Mouse (Mus musculus): Measurements from ENCODE around the gene Scarf1. TPM values are rescaled to one million over a fixed set of nuclear protein-coding genes. Genes with fewer than 3 reads are reported as not detected.

Gene Scarf1
- polyA plus RNA-seq, 1 experiment from 2014 or later, result 4.5 TPM

DNA sequence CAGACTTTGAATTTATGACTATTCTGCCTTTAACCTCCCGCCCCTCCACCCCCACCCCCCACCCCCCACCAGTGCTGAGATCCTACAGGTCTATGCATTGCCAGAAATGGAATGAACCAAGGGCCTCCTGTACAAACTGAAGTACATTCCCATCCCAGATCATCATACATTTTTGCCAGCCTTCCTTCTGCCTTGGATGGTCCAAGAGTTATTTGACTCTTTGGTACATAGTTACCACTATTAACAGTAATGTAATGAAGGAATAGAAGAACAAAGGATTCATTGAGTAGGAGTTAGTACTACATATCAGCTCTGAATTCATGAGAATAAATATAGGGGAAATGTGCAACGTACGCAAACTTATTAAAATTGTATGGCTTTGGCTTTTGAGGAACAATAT is 27.1 kb upstream of the Scarf1 start:
- WGBS, result 24% methylated on average over 3 of the region's 3 CpGs
- peak overlapping the region; percentile 52 for H3K4me2 ChIP-seq
- no peaks in the 10 kb centered on the region; the same call in 1 of the 2 replicates for H3K27me3 ChIP-seq
- peak overlapping the region; percentile 90 for H3K4me3 ChIP-seq
- H3K27ac ChIP-seq (replicated peaks), result peak overlapping the region; percentile 50; the same call in 1 of the 2 replicates
- H3K4me1 ChIP-seq (replicated peaks), result peaks cover 13% of the 10 kb centered on the region
- ATAC-seq (ENCODE audit: low FRiP score, low read depth), result peak; percentile 59
- no peaks in the 10 kb centered on the region for H3K9me3 ChIP-seq
- H3K9ac ChIP-seq, result no peak overlapping the region
- H3K36me3 ChIP-seq, result peaks cover 20% of the 10 kb centered on the region

DNA sequence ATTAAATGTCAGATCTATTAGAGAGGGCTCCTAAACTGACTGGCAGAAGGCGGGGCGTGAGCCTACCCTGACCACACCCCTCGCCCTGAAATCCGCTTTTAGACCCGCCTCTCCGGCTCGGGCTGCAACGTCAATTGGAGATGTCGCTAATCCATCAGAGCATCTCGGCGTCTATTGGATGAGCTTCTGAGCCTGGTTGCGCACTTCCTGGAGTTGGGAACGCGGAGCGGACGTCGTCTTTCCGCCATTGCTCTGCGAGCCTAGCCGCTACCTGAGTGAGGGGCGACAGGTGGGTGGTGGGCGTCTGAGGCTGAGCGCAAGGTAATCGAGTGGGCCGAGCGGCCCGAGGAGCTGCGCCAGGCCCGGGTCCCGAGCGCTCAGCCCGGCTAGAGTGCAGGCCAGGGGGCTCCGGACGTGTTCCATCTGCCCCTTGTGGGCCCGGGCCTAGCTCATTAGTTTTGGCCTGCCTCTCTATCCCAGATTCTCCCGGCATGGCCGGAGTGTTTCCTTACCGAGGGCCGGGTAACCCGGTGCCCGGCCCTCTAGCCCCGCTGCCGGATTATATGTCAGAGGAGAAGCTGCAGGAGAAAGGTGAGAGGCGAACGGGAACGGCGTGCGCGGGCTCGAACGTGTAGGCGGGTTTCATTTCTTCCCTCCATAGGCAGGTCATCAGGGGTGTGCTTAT is 26.6 kb upstream of the Scarf1 start, which contains the start of gene Prpf8:
Gene Prpf8 (plus strand): TSS at position 216 of the 685 bp plus-strand sequence.
- under 1% methylated on average over 51 of the region's 52 CpGs for WGBS
- Histone ChIP-seq H3K4me3 (peak within 1 kb of the TSS; percentile 90), H3K4me2 (peak within 1 kb of the TSS; percentile 94), H3K27ac (replicated peaks) (peak within 1 kb of the TSS; percentile 79), H3K9ac (peak within 1 kb of the TSS; percentile 78), H3K4me1 (replicated peaks) (peaks cover 13% of the 10 kb centered on the region), H3K36me3 (peaks cover 26% of the 10 kb centered on the region), H3K9me3 (no peaks in the 10 kb centered on the region), H3K27me3 (no peaks in the 10 kb centered on the region; the same call in 1 of the 2 replicates)
- ATAC-seq (ENCODE audit: low FRiP score, low read depth), result peak; percentile 100

DNA sequence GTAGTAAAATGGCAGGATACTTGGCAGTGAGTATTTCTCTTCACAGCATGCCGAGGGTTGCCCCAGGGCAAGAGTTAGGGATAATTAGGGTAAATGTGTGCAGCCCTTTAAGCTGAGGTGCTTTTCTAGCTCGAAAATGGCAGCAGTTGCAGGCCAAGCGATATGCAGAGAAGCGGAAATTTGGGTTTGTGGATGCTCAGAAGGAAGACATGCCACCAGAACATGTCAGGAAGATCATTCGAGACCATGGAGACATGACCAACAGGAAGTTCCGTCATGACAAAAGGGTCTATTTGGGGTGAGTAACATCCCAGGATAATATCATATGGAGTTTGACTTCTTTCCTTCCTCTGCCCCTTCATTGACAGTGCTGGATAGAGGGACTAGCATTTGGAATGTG is 25.8 kb upstream of the Scarf1 start:
- H3K36me3 ChIP-seq, result peaks cover 33% of the 10 kb centered on the region
- no peaks in the 10 kb centered on the region; the same call in 1 of the 2 replicates for H3K27me3 ChIP-seq
- H3K9me3 ChIP-seq, result no peaks in the 10 kb centered on the region
- H3K9ac ChIP-seq, result peak overlapping the region; percentile 78
- peak overlapping the region; percentile 90 for H3K4me3 ChIP-seq
- peaks cover 13% of the 10 kb centered on the region for H3K4me1 ChIP-seq (replicated peaks)
- H3K4me2 ChIP-seq, result peak overlapping the region; percentile 94
- peak overlapping the region; percentile 79; the same call in 1 of the 2 replicates for H3K27ac ChIP-seq (replicated peaks)
- 54% methylated on average over 6 of the region's 6 CpGs for WGBS
- ATAC-seq (ENCODE audit: low FRiP score, low read depth), result no peak

DNA sequence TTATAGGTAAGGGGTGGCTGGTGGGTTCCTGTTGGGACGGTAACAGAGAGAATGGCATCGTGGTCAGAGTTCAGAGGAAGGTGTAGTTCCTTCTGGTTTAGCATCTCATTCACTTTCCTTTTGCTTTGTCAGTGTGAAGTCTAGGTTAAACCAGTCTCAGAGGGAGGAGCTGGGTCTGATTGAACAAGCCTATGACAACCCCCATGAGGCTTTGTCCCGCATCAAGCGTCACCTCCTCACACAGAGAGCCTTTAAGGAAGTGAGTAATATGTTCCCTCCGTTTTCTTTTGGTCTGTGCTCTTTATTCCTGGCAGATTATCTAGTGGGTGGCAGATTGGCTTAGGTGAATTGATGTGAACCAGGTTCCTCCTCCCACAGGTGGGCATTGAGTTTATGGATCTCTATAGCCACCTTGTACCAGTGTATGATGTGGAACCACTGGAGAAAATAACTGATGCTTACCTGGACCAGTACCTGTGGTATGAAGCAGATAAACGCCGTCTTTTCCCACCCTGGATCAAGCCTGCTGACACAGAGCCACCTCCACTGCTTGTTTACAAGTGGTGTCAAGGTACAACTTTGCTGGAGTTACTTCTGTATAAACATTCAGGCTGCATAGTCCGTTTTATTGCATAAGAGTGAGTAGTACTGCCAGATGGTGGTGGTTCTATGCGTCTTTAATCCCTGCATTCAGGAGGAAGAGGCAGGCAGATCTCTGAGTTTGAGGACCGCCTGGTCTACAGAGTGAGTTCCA is 18.9 kb upstream of the Scarf1 start:
- Histone ChIP-seq H3K4me3 (no peak overlapping the region), H3K27me3 (no peaks in the 10 kb centered on the region), H3K36me3 (peaks cover 100% of the 10 kb centered on the region), H3K4me1 (replicated peaks) (no peaks in the 10 kb centered on the region), H3K9ac (no peak overlapping the region), H3K9me3 (no peaks in the 10 kb centered on the region), H3K4me2 (no peak overlapping the region), H3K27ac (replicated peaks) (no peak overlapping the region)
- no peak for ATAC-seq (ENCODE audit: low FRiP score, low read depth)
- WGBS, result 92% methylated on average over 10 of the region's 10 CpGs

DNA sequence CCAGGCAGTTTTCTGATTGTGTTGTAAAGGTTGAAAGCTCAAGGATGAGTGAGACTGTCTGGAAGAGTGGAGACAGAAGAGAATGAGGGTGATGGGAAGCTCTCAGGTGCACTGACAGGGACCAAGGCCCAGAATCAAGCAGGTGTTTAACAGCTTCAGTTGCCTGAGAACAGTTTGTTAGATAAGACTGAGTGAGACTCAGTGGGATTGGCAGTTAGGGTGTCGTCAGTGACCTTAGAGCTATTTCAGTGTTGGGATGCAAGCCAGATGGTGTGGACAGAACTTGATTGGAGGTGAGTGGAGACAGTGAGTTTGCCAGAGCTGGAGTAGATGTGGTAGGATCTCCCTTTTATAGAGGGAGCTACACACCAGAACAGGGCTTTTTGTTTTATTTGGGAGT is 15.2 kb upstream of the Scarf1 start:
- Histone ChIP-seq H3K4me2 (no peak overlapping the region), H3K9me3 (no peaks in the 10 kb centered on the region), H3K9ac (no peak overlapping the region), H3K4me3 (no peak overlapping the region), H3K27me3 (no peaks in the 10 kb centered on the region), H3K4me1 (replicated peaks) (no peaks in the 10 kb centered on the region), H3K27ac (replicated peaks) (no peak overlapping the region), H3K36me3 (peaks cover 99% of the 10 kb centered on the region)
- WGBS, result 83% methylated on average over 1 of the region's 1 CpGs
- ATAC-seq (ENCODE audit: low FRiP score, low read depth), result no peak

DNA sequence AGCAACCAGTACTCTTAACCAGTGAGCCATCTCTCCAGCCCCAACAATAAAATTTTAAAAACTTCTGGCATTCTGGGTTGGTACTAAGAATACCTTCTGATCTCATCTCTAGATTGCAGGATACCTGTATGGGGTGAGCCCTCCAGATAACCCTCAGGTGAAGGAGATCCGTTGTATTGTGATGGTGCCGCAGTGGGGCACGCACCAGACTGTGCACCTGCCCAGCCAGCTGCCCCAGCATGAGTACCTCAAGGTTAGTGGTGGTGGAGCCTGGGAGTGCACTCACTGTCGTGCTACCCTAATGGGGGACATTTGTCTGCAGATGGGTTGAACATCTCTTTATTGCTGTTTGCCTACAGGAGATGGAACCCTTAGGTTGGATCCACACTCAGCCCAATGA is 5.2 kb upstream of the Scarf1 start:
- peaks cover 60% of the 10 kb centered on the region for H3K36me3 ChIP-seq
- H3K4me2 ChIP-seq, result no peak overlapping the region
- no peaks in the 10 kb centered on the region for H3K9me3 ChIP-seq
- H3K4me1 ChIP-seq (replicated peaks), result peaks cover 20% of the 10 kb centered on the region
- no peak overlapping the region for H3K9ac ChIP-seq
- no peak for ATAC-seq (ENCODE audit: low FRiP score, low read depth)
- no peak overlapping the region for H3K27ac ChIP-seq (replicated peaks)
- H3K4me3 ChIP-seq, result no peak overlapping the region
- 98% methylated on average over 4 of the region's 4 CpGs for WGBS
- H3K27me3 ChIP-seq, result no peaks in the 10 kb centered on the region

DNA sequence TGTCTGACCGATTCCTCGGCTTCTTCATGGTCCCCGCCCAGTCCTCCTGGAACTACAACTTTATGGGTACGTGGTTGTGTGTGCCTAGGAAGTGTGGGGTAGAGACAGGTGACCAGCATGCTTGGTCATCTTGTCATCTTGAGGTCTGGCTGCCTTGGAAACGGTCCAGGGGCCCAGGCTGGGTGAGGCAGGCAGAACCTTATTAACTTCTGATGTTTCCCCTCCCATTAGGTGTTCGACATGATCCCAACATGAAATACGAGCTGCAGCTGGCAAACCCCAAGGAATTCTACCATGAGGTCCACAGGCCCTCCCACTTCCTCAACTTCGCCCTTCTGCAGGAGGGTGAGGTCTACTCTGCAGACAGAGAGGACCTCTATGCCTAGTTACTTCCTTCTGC is 4.4 kb upstream of the Scarf1 start:
- H3K9ac ChIP-seq, result no peak overlapping the region
- no peak for ATAC-seq (ENCODE audit: low FRiP score, low read depth)
- no peak overlapping the region for H3K4me2 ChIP-seq
- no peak overlapping the region for H3K27ac ChIP-seq (replicated peaks)
- H3K27me3 ChIP-seq, result no peaks in the 10 kb centered on the region
- peaks cover 53% of the 10 kb centered on the region for H3K36me3 ChIP-seq
- H3K4me1 ChIP-seq (replicated peaks), result peaks cover 20% of the 10 kb centered on the region
- no peak overlapping the region for H3K4me3 ChIP-seq
- no peaks in the 10 kb centered on the region for H3K9me3 ChIP-seq
- WGBS, result 77% methylated on average over 8 of the region's 8 CpGs

DNA sequence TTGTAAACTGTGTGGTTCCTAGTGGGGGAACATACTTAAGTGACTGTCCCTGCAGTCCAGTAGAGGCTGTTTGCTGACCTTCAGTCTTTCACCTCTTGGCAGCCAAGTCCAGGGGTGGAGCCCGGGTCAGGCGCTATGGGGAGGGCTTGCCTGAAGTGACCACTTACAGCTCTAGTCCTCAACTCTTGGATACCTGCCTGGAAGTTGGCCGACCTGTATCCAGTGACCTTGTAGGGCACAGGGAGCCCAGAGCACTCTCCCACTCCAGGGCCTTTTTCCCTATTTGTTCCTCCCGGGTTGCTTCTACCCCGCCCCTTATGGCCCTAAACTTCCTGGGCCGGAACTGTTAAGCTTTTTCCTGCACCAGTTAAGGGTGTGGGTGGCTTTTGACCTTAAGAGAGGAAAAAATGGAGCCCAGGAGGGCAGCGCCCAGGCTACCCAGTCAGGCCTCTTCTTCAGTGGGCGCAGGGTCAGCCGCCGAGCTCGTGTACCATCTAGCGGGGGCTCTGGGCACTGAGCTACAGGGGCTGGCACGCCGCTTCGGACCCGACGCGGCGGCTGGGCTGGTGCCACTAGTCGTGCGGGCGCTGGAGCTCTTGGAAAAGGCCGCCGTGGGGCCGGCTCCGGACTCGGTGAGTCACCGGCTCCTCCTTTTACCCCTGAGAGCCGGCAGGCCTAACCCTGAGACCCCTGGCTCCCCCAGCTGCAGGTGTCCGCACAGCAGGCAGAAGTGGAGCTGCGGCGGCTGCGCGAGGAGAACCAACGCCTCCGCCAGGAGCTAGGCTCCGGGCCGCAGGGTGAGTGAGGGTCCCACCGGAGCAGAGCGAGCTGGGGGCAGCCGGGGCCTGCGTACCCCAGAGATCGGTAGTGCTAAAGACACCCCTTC is 3.4 kb upstream of the Scarf1 start, which contains the start of gene Rilp:
Gene Rilp (plus strand): TSS at position 354 of the 886 bp plus-strand sequence.
- Histone ChIP-seq H3K9ac (peak within 1 kb of the TSS; percentile 42), H3K27ac (replicated peaks) (peak within 1 kb of the TSS; percentile 79), H3K4me3 (peak within 1 kb of the TSS; percentile 52), H3K36me3 (peaks cover 42% of the 10 kb centered on the region), H3K27me3 (no peaks in the 10 kb centered on the region), H3K4me2 (peak within 1 kb of the TSS; percentile 92), H3K9me3 (no peaks in the 10 kb centered on the region), H3K4me1 (replicated peaks) (peaks cover 20% of the 10 kb centered on the region)
- WGBS, result 3% methylated on average over 43 of the region's 43 CpGs
- peak; percentile 68 for ATAC-seq (ENCODE audit: low FRiP score, low read depth)

DNA sequence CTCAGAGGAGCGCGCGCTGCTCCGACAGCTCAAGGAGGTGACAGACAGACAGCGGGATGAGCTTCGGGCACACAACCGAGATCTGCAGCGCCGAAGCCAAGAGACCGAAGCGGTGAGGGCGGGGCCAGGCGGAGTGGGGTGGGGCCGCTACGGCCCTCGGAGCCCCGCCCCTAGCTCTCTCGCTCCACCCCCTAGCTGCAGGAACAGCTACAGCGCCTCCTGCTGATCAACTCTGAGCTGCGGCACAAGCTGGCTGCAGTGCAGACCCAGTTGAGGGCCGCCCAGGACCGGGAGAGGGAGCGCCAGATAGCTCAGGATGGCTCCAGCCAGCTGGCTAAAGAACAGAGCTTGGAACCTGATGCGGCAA is 2.7 kb upstream of the Scarf1 start:
- no peaks in the 10 kb centered on the region for H3K9me3 ChIP-seq
- peaks cover 37% of the 10 kb centered on the region for H3K36me3 ChIP-seq
- peak overlapping the region; percentile 92 for H3K4me2 ChIP-seq
- peak overlapping the region; percentile 42 for H3K9ac ChIP-seq
- H3K27me3 ChIP-seq, result no peaks in the 10 kb centered on the region
- H3K4me1 ChIP-seq (replicated peaks), result peaks cover 20% of the 10 kb centered on the region
- H3K27ac ChIP-seq (replicated peaks), result peak overlapping the region; percentile 79
- WGBS, result 3% methylated on average over 24 of the region's 24 CpGs
- ATAC-seq (ENCODE audit: low FRiP score, low read depth), result peak; percentile 91
- peak overlapping the region; percentile 52 for H3K4me3 ChIP-seq

DNA sequence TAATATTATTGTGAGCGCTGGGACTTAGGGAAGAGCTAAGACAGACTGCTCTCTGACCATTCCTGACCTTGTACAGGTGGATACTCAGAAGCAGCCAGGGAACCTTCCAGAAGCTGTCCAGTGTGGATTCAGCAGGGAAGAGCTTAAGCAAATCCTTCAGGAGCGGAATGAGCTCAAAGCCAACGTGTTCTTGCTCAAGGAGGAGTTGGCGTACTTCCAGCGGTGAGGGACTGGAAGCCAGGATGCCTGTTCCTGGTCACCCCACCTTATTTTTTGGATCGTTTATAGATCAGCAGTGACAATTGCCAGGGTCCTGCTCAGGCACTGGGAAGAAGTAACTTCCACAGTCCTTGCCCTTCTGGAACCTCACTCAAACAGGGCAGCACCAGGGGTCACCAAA is 2.1 kb upstream of the Scarf1 start:
- H3K27ac ChIP-seq (replicated peaks), result no peak overlapping the region; the same call in 1 of the 2 replicates
- peaks cover 20% of the 10 kb centered on the region for H3K4me1 ChIP-seq (replicated peaks)
- no peak overlapping the region for H3K9ac ChIP-seq
- H3K36me3 ChIP-seq, result peaks cover 31% of the 10 kb centered on the region
- no peaks in the 10 kb centered on the region for H3K27me3 ChIP-seq
- no peaks in the 10 kb centered on the region for H3K9me3 ChIP-seq
- ATAC-seq (ENCODE audit: low FRiP score, low read depth), result no peak
- 85% methylated on average over 6 of the region's 6 CpGs for WGBS
- no peak overlapping the region for H3K4me3 ChIP-seq
- H3K4me2 ChIP-seq, result no peak overlapping the region

DNA sequence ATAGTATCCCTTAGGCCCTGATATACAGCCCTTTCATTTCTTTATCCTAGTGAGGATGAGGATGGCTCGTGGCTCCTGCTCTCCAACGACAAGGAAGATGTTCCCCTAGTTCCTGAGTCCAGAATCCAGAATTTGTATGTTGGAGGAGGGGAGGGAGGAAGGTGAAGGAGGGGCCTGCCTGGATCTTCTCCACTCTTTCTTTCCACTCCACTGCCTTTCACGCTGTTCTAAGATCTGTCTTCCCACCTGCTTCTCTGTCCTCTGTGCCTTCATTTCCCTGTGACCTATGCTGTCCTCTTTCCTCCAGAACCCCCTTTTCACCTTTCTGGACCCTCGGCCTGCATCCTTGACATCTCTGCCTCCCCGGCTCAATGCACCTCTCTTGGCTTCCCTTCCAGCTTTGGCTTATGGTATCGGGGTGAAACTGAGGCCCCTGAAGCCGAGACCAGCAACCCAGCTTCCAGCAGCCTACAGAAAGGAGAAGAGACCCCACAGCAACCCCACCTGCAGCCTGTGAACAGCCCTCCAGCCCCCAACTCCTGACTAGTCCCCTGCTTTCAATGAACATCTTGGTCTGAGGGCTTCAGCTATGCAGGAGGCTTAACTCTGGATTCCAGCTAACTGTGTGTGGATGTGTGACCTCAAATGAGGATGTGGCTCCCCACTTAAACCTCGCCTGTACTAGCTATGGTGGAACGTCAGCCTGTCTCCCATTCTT is 880 bp upstream of the Scarf1 start:
- no peak overlapping the region for H3K27ac ChIP-seq (replicated peaks)
- WGBS, result 79% methylated on average over 9 of the region's 9 CpGs
- H3K27me3 ChIP-seq, result no peaks in the 10 kb centered on the region
- no peaks in the 10 kb centered on the region for H3K9me3 ChIP-seq
- peaks cover 20% of the 10 kb centered on the region for H3K4me1 ChIP-seq (replicated peaks)
- no peak for ATAC-seq (ENCODE audit: low FRiP score, low read depth)
- H3K36me3 ChIP-seq, result peaks cover 22% of the 10 kb centered on the region
- H3K4me2 ChIP-seq, result no peak overlapping the region
- no peak overlapping the region for H3K4me3 ChIP-seq
- H3K9ac ChIP-seq, result no peak overlapping the region
